Mouse (Mus musculus): Measurements from ENCODE around the gene Foxe1. TPM values are rescaled to one million over a fixed set of nuclear protein-coding genes. Genes with fewer than 3 reads are reported as not detected.

Foxe1 gene
- polyA plus RNA-seq, 1 experiment from 2014 or later: not detected

Other genes with a start within 250 kb of the Foxe1 start
- 30.5 and 33.6 TPM in 2 replicates for gene Ncbp1, start 205.0 kb upstream of the Foxe1 start, polyA plus RNA-seq (2015; fragmentation: Nextera tagmentation; extraction: Ambion mirVana)
- gene Tstd2, start 204.9 kb upstream of the Foxe1 start, polyA plus RNA-seq (2015; fragmentation: Nextera tagmentation; extraction: Ambion mirVana): 8.7 and 9.8 TPM in 2 replicates
- gene Xpa, start 147.3 kb upstream of the Foxe1 start, polyA plus RNA-seq (2015; fragmentation: Nextera tagmentation; extraction: Ambion mirVana): 7.0 and 7.9 TPM in 2 replicates
- 6.3 and 7.1 TPM in 2 replicates for gene Trmo, start 45.8 kb downstream of the Foxe1 start, polyA plus RNA-seq (2015; fragmentation: Nextera tagmentation; extraction: Ambion mirVana)
- gene Hemgn, start 69.9 kb downstream of the Foxe1 start, polyA plus RNA-seq (2015; fragmentation: Nextera tagmentation; extraction: Ambion mirVana): 375 and 394 TPM in 2 replicates
- gene Anp32b, start 107.3 kb downstream of the Foxe1 start, polyA plus RNA-seq (2015; fragmentation: Nextera tagmentation; extraction: Ambion mirVana): 318 and 338 TPM in 2 replicates
- gene Nans, start 145.6 kb downstream of the Foxe1 start, polyA plus RNA-seq (2015; fragmentation: Nextera tagmentation; extraction: Ambion mirVana): 40.5 and 48.3 TPM in 2 replicates
- gene Trim14, start 192.5 kb downstream of the Foxe1 start, polyA plus RNA-seq (2015; fragmentation: Nextera tagmentation; extraction: Ambion mirVana): 8.2 and 9.0 TPM in 2 replicates

All from liver, embryonic 16.5 days (tissue).